Mouse (Mus musculus): Measurements from ENCODE around the gene Rad9b. TPM values are rescaled to one million over a fixed set of nuclear protein-coding genes. Genes with fewer than 3 reads are reported as not detected.

The Rad9b gene
- total RNA-seq (2021), result 1 to 10 TPM; 3.4 to 4.0 TPM

DNA sequence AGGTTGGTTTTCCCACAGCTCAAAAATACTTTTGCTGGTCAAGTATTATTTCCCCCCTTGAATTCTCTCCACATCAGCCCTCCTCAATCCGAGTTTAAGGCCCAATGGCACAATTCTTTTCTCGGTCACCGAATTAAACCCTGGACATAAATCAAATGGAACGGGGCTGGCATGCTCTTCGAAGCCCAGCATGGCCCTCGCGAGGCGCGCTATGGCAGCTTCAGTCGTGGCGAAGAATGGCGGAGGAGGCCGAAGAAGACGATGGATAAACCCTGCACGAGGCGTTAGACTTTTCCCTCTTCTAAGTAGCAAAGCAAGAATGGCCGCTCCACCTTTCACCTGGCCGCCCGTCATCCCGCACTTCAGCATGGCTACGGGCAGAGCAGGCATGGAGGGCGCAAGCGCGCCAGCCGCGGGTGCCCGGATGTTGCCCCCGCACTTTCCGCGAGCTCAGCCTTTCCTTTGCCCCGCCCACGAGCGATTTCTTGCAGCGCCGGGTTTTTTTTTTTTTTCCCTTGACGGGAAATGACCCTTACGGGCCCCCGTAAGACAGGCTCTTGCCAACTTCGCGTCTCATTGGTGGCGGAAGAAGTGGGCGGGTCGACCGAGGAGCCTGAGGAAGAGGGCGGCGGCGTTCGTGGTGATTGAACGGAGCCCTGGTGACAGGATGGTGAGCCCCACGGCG lies at the start of gene Rad9b, which contains the start of gene Vps29:
Gene Rad9b, minus strand, starts transcription at position 427 of the 685 bp plus-strand sequence.
Gene Vps29, plus strand, starts transcription at position 563 of the 685 bp plus-strand sequence.
- DNase-seq (ENCODE audit: extremely low spot score in 1 of 2, low spot score in 1 of 2), result peak; percentile 97 to 99

GRCm38 (mm10) chr5:122403362-122403761 lies 49.3 kb upstream of the Rad9b start:
- DNase-seq (ENCODE audit: extremely low spot score in 1 of 2, low spot score in 1 of 2), result no peak

DNA sequence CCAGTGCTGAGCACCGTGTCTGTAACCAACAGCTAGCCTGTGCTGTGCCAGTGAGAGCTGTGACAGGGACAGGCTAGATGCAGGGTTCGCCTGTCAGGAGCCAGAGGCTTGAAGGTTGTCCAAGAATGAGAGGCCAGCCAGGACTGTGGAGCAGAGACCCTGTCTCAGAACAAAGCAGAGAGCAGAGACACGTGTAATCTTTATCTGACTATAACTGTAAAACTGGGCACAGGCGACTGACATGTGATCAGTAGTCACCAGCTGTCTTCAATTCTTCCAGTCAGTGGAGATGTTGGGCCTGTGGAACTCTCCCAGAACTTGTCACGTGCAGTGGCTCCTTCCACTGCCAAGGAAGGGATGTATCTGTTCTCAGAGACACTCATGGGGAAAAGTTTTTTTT lies 48.7 kb upstream of the Rad9b start:
- no peak for DNase-seq (ENCODE audit: extremely low spot score in 1 of 2, low spot score in 1 of 2)

DNA sequence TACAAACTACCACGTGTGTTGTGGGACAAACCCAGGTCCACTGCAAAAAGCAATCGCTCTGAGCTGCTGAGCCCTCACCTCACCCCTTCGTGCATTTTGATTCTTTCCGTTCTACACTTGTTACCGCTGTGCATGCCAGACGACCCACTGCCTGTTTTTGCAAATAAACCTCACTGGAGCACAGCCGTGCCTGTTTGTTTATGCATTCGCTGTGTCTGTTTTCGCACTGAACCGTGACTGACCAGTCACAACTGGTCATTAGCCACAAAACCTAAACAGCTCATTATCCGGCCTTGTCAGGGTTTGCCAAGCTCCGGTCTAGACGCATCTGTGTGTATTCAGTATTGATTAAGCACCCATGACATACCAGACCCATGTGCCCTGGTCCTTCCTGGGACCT lies 48.1 kb upstream of the Rad9b start:
- DNase-seq (ENCODE audit: extremely low spot score in 1 of 2, low spot score in 1 of 2), result no peak

- DNase-seq (ENCODE audit: extremely low spot score in 1 of 2, low spot score in 1 of 2), result peak; percentile 73 to 85
Measured at GRCm38 (mm10) chr5:122401303-122401640, 47.2 kb upstream of the Rad9b start.

GRCm38 (mm10) chr5:122400628-122401302 lies 46.7 kb upstream of the Rad9b start:
- no peak for DNase-seq (ENCODE audit: extremely low spot score in 1 of 2, low spot score in 1 of 2)

DNA sequence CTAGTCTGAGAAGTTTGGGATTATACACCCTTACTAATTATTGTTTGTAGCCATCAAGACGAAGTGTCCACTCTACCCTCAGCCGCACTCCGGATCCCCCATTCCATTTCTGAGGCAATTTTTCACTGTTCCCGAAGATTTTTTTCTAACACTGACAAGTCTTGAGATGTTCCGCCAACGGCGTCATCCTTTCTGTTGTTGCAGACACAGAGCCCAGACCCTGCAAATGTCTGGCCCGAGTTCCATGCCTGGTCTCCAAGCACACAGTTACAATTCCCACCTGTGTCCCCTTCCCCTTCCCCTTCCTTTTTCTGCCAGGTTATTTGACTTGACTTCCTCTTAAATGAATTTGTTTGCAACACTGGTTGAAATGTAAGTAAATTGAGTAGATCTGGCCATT lies 45.8 kb upstream of the Rad9b start:
- no peak for DNase-seq (ENCODE audit: extremely low spot score in 1 of 2, low spot score in 1 of 2)

DNA sequence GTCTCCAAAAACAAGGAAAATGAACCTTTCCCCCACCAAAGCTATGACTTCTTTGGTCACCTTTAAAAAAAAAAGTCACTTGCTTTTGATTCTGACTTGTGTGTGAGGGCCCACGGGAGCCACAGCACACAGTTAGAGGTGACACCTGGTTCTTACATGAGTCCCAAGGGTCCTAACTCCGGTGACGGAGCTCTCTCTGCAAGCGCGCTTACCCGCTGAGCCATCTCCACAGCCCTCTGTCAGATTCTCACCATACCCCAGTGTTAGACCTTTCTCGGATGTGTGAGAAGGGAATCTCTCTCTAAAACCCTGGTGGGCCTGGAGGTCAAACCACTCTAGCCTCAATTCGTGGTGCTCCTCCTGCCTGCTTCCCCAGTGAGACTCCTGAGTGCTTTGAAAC lies 43.5 kb upstream of the Rad9b start:
- no peak for DNase-seq (ENCODE audit: extremely low spot score in 1 of 2, low spot score in 1 of 2)

GRCm38 (mm10) chr5:122396791-122397190 lies 42.8 kb upstream of the Rad9b start:
- no peak for DNase-seq (ENCODE audit: extremely low spot score in 1 of 2, low spot score in 1 of 2)

DNA sequence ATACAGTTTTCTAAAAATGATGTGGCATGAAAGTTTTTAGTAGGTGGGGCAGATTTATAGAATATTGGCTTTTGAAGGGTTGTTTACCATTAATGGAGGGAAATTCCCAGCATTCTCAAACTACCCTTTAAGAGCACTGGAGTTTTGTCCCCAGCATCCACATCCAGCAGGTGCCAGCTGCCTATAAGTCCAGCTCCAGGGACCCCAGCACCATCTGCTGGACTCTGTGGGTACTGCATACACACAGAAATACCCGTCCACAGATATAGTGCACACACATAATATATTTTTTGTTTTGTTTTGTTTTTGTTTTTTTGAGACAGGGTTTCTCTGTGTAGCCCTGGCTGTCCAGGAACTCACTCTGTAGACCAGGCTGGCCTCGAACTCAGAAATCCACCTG lies 39.9 kb upstream of the Rad9b start:
- DNase-seq (ENCODE audit: extremely low spot score in 1 of 2, low spot score in 1 of 2), result peak; percentile 52 to 78

- DNase-seq (ENCODE audit: extremely low spot score in 1 of 2, low spot score in 1 of 2), result no peak
Measured at GRCm38 (mm10) chr5:122392227-122393004, 38.4 kb upstream of the Rad9b start.

DNA sequence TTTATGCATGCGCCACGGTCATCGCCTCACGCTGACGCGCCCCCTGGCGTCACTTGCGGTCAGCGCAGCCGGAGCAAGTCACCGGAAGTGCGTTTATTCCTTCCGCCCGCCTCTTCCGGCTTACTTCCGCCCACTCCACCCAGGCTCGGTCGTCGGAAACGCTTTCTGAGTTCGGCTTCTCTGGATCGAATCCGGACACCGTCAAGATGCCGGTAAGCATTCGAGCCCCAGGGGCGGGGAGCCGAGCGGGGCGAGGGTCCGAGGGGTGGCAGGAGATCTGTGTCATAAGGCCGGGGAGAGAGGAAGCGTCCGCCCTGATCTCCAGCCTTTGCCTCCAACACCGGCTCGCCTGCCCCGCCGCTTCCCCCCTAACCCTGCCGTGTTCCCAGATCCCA lies 37.8 kb upstream of the Rad9b start, which contains the start of gene Arpc3:
Gene Arpc3, plus strand, starts transcription at position 93 of the 395 bp plus-strand sequence.
- peak; percentile 90 to 93 for DNase-seq (ENCODE audit: extremely low spot score in 1 of 2, low spot score in 1 of 2)

DNA sequence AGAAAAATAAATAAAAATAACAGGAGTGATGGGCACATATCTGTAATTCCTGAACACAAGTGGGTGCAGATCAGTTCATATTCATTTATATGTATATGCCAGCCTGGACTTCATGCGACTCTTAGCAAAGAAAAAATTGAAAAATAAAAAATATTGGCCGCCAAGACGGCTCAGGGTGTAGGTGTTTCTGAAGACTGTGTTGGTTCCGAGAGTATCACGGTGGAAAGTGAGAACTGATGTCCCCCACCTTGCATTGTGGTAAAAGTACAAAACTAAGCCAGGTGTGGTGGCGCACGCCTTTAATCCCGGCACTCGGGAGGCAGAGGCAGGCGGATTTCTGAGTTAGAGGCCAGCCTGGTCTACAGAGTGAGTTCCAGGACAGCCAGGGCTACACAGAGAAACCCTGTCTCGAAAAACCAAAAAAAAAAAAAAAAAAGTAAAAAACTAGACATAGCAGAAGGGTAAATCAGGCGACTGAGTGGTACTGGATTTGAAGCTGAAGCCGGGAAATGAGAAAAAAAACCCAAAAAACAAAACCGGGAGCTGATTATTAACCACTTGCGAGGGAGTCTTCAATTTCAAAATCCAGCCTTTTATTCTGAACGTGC lies 37.2 kb upstream of the Rad9b start:
- DNase-seq (ENCODE audit: extremely low spot score in 1 of 2, low spot score in 1 of 2), result no peak

DNA sequence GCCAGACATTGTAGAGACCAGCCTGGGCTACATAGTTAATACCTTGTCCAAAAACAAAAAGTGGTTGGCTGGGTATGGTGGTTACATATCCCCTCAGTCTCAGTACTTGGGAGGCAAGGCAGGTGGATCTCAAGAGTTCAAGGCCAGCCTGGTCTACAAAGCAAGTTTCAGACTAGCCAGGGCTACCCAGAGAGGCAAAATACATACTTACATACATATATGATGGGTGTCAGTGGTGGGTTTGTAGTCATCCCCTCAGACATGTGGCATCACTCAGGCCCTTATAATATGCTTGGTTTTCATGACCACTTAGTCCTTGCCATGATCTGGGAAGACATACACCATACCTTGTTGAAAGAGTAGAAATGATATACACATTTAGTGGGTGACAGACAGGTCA lies 36.6 kb upstream of the Rad9b start:
- no peak for DNase-seq (ENCODE audit: extremely low spot score in 1 of 2, low spot score in 1 of 2)

- DNase-seq (ENCODE audit: extremely low spot score in 1 of 2, low spot score in 1 of 2), result no peak
Measured at GRCm38 (mm10) chr5:122390006-122390405, 36.0 kb upstream of the Rad9b start.

DNA sequence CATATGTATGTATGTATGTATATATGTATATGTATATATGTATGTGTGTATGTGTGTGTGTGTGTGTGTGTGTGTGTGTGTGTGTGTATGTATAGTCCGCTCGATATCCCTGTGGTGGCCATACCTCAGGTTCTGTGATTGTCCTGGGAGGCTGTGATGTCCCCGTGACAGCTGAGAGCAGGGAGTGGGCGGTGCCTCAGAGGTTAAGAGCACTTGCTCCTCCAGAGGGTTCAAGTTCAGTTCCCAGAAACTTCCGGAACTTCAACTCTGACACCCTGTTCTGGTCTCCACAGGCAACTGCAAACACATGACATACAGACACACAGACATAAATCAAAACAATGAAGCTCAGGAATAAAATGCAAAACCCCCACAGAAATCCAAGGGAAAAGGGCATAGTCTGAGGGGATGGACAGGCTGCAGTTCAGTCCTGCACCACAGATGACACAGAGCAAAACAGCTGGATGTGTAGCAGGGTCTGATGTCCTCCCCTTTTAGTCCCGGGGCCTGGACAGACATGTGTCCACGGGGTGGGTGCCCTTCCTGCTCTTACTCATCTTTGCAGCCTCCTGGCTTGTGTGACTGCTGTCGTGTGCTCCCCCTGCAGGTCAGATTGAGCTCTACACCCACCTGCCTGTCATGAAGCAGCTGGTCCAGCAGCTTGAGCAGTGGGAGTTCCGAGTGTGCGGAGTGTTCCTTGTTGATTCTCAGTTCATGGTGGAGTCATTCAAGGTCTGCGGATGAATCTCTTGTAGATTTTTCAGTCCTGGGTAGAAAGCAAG lies 25.5 kb upstream of the Rad9b start:
- peak; percentile 68 to 79 for DNase-seq (ENCODE audit: extremely low spot score in 1 of 2, low spot score in 1 of 2)

DNA sequence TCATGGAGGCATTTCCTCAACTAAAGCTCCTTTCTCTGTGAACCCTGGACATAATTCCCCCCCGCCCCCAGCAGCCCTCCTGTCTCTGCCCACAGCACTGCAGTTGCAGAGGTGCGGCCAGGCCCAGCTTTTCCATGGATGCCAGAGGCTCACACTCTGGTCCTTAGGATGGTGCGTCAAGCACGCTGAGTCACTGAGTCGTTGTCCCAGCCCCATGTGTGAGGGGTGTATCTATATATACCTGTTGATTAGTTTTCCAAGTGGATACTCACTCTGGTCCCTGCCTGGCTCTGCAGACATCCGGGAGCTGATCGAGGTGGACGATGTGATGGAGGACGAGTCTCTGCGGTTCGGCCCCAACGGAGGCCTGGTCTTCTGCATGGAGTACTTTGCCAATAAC lies 24.1 kb upstream of the Rad9b start:
- DNase-seq (ENCODE audit: extremely low spot score in 1 of 2, low spot score in 1 of 2), result no peak

GRCm38 (mm10) chr5:122377101-122377833 lies 23.2 kb upstream of the Rad9b start:
- DNase-seq (ENCODE audit: extremely low spot score in 1 of 2, low spot score in 1 of 2), result no peak

DNA sequence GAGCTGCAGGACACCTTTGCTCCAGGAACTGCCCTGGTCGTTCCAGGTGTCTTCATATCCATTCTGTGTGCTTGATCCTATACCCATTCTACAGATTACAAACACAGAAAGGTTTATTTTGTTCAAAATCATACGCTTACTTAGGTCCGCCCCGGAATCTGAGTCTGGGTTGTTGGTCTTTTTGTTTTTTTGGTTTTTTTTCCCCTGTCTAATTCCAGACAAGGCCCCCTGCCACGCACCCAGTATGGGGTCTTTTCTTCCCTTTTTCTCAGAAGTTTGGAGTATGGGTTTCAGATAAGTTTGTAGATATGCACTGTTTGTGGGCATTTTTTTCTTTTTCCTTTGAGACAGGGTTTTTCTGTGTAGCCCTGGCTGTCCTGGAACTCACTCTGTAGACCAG lies 18.8 kb upstream of the Rad9b start:
- DNase-seq (ENCODE audit: extremely low spot score in 1 of 2, low spot score in 1 of 2), result no peak

Measured in layer of hippocampus, postnatal 25 days (tissue).